Mouse (Mus musculus) kidney, adult 2 months (tissue): ENCODE data around the gene Trpc2.

Experiments
- CTCF ChIP-seq: fragments of 200-500 bp; conservative IDR thresholded peaks from 2 replicates; pipeline ENCODE4 v1.5.1; 2011; ENCODE audit warnings: low read depth, mild to moderate bottlenecking, control low read depth, low read length, moderate library complexity, mixed read lengths; ENCODE audit not compliant: insufficient read depth, insufficient read length
- POLR2A ChIP-seq: fragments of 200-500 bp; IDR thresholded peaks from one replicate; pipeline ENCODE4 v1.6.1; 2011; ENCODE audit warnings: low read depth, low read length, control low read depth

GRCm38 (mm10) chr7:102078517-102078916 lies 4.4 kb upstream of the Trpc2 start:
- peak; percentile 45 for TF ChIP-seq CTCF
- TF ChIP-seq POLR2A: no peak
